Mouse (Mus musculus) embryonic fibroblast, embryonic 13.5 days (primary cell): Measurements from ENCODE around the gene Fam166b. TPM values are rescaled to one million over a fixed set of nuclear protein-coding genes. Genes with fewer than 3 reads are reported as not detected.
A peak's percentile ranks its signal among the peaks of the same experiment; 100 is the strongest.

Experiments
- H3K27ac ChIP-seq: 2 replicates; pipeline ENCODE4 v1.5.1; 2012; ENCODE audit warnings: low read length, control low read depth, inconsistent platforms; ENCODE audit not compliant: insufficient read depth
- H3K4me1 ChIP-seq: 2 replicates; pipeline ENCODE4 v1.6.1; 2011; ENCODE audit warnings: low read length; ENCODE audit not compliant: control insufficient read depth, insufficient read depth
- H3K4me3 ChIP-seq: 2 replicates; pipeline ENCODE4 v1.5.1; 2011; ENCODE audit warnings: mild to moderate bottlenecking, control low read depth, low read length; ENCODE audit not compliant: insufficient read depth
- CTCF ChIP-seq: IDR thresholded peaks from 2 replicates; pipeline ENCODE4 v1.5.1; 2011; ENCODE audit warnings: mild to moderate bottlenecking, control low read depth, low read length, moderate library complexity, borderline replicate concordance; ENCODE audit not compliant: insufficient read depth
- POLR2A ChIP-seq: IDR thresholded peaks from 2 replicates; pipeline ENCODE4 v1.6.1; 2011; ENCODE audit warnings: low read depth, mild to moderate bottlenecking, control low read depth, low read length, moderate library complexity
- polyA plus RNA-seq: library from polyadenylated mRNA; stranded (reverse); fragments of >200 nt; gene quantifications from 2 replicates; pipeline ENCODE4 v1.2.4, GENCODE M21; 2011; ENCODE audit warnings: low read depth; ENCODE audit not compliant: missing spikeins, insufficient read length

Fam166b gene
- polyA plus RNA-seq = not detected in 2 replicates

- Histone ChIP-seq H3K4me1 (no peaks in the 10 kb centered on the region), H3K27ac (no peak within 1 kb of the TSS), H3K4me3 (no peak within 1 kb of the TSS)
- no peak for TF ChIP-seq POLR2A
- no peak for TF ChIP-seq CTCF
Observed at GRCm38 (mm10) chr4:43428946-43429345, at the start of gene Fam166b. Fam166b (minus strand) TSS chr4:43429134.

GRCm38 (mm10) chr4:43478534-43478858, 49.6 kb upstream of the Fam166b start:
- Histone ChIP-seq H3K27ac (no peak overlapping the region), H3K4me3 (no peak overlapping the region), H3K4me1 (no peaks in the 10 kb centered on the region)
- TF ChIP-seq POLR2A = no peak

GRCm38 (mm10) chr4:43477857-43478533, 49.1 kb upstream of the Fam166b start:
- Histone ChIP-seq H3K4me3 (no peak overlapping the region), H3K27ac (no peak overlapping the region)

GRCm38 (mm10) chr4:43476604-43477003, 47.7 kb upstream of the Fam166b start:
- H3K4me1 ChIP-seq = no peaks in the 10 kb centered on the region
- H3K27ac ChIP-seq = no peak overlapping the region
- no peak overlapping the region for H3K4me3 ChIP-seq
- TF ChIP-seq CTCF = no peak
- TF ChIP-seq POLR2A = no peak

More at GRCm38 (mm10) chr4:43477857-43478533, 49.1 kb upstream of the Fam166b start:
- TF ChIP-seq CTCF (peak; percentile 32; the same call in 1 of the 2 replicates), POLR2A (peak; percentile 40)
- H3K4me1 ChIP-seq = no peaks in the 10 kb centered on the region

- no peak overlapping the region for H3K27ac ChIP-seq
- TF ChIP-seq POLR2A = no peak
- TF ChIP-seq CTCF = no peak
- no peaks in the 10 kb centered on the region for H3K4me1 ChIP-seq
- H3K4me3 ChIP-seq = no peak overlapping the region
Observed at GRCm38 (mm10) chr4:43473636-43474035, 44.7 kb upstream of the Fam166b start.

- Histone ChIP-seq H3K4me3 (no peak overlapping the region), H3K4me1 (no peaks in the 10 kb centered on the region), H3K27ac (no peak overlapping the region)
- TF ChIP-seq CTCF = no peak
Observed at GRCm38 (mm10) chr4:43470301-43470700, 41.4 kb upstream of the Fam166b start.

- TF ChIP-seq CTCF = no peak
- no peak overlapping the region for H3K4me3 ChIP-seq
- H3K27ac ChIP-seq = no peak overlapping the region
- H3K4me1 ChIP-seq = no peaks in the 10 kb centered on the region
Observed at GRCm38 (mm10) chr4:43466872-43467271, 37.9 kb upstream of the Fam166b start.

- no peak for TF ChIP-seq POLR2A
- H3K4me3 ChIP-seq = no peak overlapping the region
- H3K4me1 ChIP-seq = no peaks in the 10 kb centered on the region
- H3K27ac ChIP-seq = no peak overlapping the region
Observed at GRCm38 (mm10) chr4:43465935-43466334, 37.0 kb upstream of the Fam166b start.

- Histone ChIP-seq H3K27ac (no peak overlapping the region), H3K4me1 (no peaks in the 10 kb centered on the region), H3K4me3 (no peak overlapping the region)
- no peak for TF ChIP-seq POLR2A
- no peak for TF ChIP-seq CTCF
Observed at GRCm38 (mm10) chr4:43463102-43463501, 34.2 kb upstream of the Fam166b start.

GRCm38 (mm10) chr4:43457124-43457523, 28.2 kb upstream of the Fam166b start:
- no peak overlapping the region for H3K4me3 ChIP-seq
- H3K4me1 ChIP-seq = no peaks in the 10 kb centered on the region
- no peak for TF ChIP-seq CTCF
- no peak overlapping the region for H3K27ac ChIP-seq

GRCm38 (mm10) chr4:43456470-43456869, 27.5 kb upstream of the Fam166b start:
- H3K4me3 ChIP-seq = no peak overlapping the region
- no peaks in the 10 kb centered on the region for H3K4me1 ChIP-seq
- no peak for TF ChIP-seq CTCF
- H3K27ac ChIP-seq = no peak overlapping the region
